Mouse (Mus musculus): ENCODE data around the gene Anks4b.

DNA sequence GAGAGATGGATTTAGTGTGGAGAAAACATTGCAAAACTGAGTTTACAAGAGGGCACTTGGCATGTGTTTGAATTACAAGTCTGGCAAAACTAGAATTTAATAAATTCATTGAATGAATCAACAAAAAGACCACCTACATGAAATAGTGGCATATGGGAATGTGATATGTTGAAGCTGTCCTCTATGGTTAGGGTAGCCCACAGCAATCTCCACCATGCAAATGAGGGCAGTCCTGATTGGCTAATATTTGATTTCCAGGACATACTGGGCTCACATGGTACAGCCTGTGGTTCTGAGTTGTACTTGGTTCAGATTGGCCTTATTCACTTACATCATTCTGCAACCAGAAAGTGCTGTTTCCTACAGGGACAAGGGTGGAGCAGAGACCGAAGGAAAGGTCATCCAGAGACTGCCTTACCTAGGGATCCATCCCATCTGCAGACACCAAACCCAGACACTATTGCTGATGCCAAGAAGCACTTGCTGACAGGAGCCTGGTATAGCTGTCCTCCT lies 1.4 kb upstream of the Anks4b start:
- TF ChIP-seq CTCF (IDR thresholded peaks at IDR 0.05; ENCODE audit: low read depth, low read length) (no peak), TAL1 (conservative IDR thresholded peaks at IDR 0.05; ENCODE audit: low read depth, low read length) (no peak), POLR2AphosphoS5 (IDR thresholded peaks at IDR 0.05; ENCODE audit: insufficient replicate concordance, low read depth, low read length) (no peak)
